Mouse (Mus musculus) hematopoietic stem cell, adult 5-6 weeks (primary cell): ENCODE data around the gene Tmem203. TPM values are rescaled to one million over a fixed set of nuclear protein-coding genes. Genes with fewer than 3 reads are reported as not detected.

Experiments
- ATAC-seq, 2 experiments: fragments of 125-278 bp in 1 of 2; replicated peaks in 1 of 2; 2 replicates each; pipeline ENCODE4 v1.8.0; 2016 to 2017; ENCODE audit warnings: inconsistent platforms in 2 of 2, mild to moderate bottlenecking in 2 of 2, moderate number of reproducible peaks in 2 of 2, low read depth in 1 of 2, moderate TSS enrichment in 1 of 2; ENCODE audit not compliant: low FRiP score in 2 of 2, poor library complexity in 2 of 2, severe bottlenecking in 2 of 2, insufficient read depth in 1 of 2, low TSS enrichment in 1 of 2
- total RNA-seq: library from RNA; stranded (forward); fragments of 172-1452, 232-1000 nt; gene quantifications from 2 replicates; pipeline ENCODE4 v1.2.3, GENCODE M21; 2017

Gene Tmem203
- total RNA-seq, 1 experiment from 2014 or later: 9.9 TPM

DNA sequence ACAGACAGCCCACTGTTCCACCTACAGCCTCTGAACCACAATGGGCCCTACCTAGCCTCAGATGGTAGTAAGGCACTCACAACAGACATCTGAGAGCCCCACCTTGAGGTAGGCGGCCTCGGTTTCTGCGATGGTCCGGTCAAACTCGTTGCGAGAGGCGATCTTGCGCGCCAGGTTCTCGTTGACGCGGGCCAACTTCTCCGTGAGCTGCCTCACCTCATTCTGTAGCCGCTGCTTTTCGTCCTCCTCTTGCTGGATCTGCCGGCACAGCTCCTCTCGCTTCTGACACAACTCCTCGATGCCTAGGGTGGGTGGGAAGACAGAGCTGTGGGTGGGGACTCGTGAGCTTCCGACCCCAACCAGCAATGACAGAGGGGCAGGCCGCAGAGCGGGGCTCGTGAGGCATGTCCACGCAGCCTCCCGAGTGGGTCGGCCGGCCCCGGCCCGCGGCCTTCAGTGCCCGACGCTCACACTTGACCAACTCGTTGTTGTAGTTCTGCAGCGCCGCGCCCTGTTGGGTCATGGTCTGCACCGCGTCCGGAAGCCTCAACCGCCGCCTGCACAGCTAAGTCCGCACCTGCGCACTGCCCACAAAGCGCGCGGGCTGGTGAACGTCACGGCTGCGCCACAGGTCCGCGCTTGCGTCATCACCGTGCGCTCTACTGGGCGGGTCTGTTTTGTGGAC is 16.7 kb downstream of the Tmem203 start, which contains the start of the genes Ssna1 and Anapc2:
Gene Ssna1, minus strand, starts transcription at position 612 of the 685 bp plus-strand sequence.
Gene Anapc2, plus strand, starts transcription at position 652 of the 685 bp plus-strand sequence.
- ATAC-seq: peak; percentile 90 to 96

DNA sequence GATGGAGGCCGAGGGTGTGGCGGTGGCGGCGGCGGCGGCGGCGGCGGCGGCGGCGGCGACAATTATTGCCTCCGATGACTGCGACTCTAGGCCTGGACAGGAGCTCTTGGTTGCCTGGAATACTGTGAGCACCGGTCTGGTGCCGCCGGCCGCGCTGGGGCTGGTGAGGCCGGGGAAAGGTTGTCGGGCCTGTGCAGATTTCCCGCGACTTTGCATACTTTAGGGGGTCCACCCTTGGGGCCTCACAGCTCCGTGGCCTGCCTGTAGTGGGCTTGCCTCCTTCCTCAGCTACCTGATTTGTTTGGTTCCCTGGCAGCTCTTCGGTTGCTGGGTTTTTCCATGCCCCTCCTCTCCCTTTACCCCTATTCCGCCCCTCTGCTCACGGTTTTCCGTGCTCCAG is 17.3 kb downstream of the Tmem203 start:
- no peak for ATAC-seq

DNA sequence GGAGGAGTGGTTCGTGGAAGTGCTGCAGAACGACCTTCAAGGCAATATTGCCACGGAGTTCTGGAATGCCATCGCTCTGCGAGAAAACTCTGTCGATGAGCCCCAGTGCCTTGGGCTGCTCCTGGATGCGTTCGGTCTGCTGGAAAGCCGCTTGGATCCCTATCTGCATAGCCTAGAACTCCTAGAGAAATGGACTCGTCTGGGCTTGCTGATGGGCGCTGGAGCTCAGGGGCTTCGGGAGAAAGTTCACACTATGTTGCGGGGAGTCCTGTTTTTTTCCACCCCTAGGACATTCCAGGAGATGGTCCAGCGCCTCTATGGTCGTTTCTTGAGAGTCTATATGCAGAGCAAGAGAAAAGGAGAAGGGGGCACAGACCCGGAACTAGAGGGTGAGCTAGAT is 17.8 kb downstream of the Tmem203 start:
- ATAC-seq: no peak

DNA sequence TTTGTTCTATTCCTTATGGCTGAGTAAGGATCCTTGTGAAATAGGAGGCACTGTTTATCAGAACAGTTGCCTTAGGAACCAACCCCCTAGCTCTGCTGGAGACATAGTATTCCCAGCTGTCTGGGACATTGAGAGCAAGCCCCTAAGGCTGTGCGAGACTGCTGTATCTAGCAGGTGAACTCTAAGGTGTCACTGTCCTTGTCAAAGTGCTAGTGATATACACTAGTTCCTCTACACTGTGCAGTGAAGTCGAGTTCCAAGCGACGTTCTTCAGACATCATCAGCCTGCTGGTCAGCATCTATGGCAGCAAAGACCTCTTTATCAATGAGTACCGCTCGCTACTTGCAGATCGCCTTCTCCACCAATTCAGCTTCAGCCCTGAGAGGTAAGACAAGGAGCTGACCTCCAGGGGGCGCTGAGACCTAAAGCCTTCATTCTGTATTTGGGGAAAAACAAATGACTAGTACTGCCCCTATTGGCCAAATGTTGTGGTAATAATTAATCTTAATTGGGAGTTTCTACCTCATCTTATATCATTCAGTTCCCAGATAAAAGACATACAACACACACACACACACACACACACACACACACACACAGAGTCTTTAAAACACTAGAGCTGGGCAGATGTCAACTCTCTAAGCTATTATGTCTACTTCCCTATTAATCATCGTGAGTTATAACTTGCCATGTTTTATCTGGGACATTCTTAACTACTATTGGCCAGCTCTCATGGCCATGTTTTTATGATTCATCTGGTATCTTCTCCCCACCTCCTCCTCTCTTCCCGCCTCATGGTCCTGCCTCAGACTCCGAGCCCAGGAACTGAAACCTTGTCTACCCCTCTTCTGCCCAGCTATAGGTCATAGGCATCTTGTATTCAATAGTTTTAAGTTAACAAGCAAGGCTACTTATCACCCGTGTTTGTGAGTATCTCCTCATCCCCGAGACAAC is 24.0 kb downstream of the Tmem203 start:
- peak; percentile 86 to 89 for ATAC-seq

DNA sequence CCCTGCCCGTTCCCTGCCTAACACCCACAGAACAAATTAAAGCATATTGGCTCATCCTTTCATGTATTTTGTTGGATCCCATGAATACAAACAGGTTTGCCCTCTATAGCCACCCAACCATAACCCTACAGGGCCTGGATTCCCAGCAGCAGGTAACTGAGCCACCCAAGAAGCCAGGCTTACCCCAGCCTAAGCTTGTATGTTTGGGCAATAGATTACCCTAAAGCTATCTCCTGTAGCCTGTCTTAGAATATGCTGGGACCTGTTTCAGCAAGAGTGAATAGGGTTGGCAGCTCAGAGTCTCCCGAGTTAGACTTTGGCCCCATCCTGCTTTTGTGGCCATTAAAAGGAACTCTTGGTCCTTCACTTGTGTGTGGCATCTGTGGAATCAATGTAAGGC is 30.3 kb downstream of the Tmem203 start:
- no peak for ATAC-seq

DNA sequence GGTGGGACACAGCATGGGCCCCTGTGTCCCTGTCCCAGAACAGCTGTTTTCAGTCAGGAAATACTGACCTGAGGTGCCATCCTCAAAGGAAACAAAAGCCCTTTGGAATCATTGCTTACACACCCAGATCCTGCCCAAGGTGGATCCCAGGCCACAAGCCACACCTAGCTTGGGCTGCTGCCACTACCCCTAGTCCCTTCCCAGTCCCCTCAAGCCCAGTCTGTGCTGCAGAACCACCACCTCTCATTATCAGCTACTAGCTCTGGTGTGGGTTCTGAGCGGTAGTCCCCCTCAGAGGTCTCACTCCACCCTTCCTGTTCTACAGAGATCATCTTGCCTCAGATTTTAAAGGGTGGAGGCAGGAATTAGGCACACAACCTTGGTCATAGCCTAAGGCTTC is 31.1 kb downstream of the Tmem203 start:
- ATAC-seq: no peak

DNA sequence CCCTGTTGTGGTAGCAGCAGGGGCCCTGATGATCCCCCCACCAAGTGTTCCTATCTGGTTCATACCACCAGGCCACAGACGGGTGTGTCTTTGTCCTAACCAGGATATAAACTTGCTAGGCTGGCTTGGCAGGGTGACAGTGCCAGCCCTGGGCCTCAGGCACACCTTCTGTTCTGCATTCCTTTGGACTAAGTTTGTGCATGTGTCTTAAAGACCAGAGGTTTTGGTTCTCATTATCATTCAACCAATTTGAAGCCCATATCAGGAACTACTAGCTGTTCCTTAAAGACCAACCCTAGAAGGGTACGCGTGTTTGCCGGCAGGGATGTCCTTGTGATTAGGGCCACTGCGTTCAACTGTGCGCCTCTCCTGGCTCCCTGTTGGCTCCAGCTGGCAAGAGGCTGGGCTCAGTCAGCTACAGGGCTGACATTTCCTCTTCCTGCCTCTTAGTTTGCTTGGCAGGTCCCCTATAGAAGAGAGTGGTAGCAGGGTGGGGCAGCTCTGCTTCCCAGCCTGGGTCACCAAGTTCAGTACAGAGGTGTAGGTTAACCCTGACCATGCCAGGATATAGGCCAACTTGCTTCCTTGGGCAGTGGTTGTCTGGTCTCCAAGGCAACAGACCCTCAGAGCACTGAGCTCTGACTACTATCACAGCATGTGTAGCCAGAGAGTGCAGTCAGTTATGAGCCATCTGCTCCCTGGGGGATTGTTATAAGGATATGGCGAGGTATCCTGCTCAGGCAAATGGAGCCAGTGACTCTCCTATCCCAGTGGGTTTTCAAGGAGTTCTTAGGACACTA is 31.8 kb downstream of the Tmem203 start:
- ATAC-seq: no peak

DNA sequence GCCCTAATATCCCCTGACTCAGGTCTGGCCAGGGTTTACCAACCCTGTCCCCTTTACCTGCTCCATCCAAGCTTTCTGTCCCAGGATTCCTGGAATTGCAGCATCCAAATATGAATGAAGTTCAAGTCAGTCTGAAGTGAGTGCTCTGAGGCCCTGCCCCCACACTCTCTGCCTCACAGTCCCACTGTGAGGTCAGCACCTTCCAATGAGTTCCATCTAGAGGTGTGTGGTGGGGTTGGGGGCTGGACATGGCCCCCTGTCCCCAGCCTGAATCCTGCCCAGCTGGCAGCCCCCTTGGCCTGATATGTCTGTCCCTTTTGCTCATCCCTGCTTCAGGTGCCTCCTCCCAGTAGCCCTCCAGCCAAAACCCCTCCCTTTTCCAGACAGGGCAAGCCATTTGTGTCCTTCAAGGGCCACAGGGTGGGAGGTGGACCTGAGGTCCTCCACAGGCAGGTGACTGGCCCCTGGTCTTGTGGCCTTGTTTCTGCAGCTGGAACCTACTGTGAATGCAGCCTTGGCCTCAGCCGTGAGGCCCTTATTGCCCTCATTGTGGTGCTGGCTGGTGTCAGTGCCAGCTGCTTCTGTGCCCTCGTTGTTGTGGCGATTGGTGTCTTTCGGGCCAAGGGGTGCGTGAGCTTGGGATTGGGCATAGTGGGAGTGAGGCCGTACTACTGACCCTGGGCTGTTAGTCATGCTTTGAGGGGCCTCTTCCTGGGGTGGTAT is 32.8 kb downstream of the Tmem203 start, which contains the start of gene Tmem210:
Gene Tmem210, plus strand, starts transcription at position 219 of the 723 bp plus-strand sequence.
- ATAC-seq: no peak

DNA sequence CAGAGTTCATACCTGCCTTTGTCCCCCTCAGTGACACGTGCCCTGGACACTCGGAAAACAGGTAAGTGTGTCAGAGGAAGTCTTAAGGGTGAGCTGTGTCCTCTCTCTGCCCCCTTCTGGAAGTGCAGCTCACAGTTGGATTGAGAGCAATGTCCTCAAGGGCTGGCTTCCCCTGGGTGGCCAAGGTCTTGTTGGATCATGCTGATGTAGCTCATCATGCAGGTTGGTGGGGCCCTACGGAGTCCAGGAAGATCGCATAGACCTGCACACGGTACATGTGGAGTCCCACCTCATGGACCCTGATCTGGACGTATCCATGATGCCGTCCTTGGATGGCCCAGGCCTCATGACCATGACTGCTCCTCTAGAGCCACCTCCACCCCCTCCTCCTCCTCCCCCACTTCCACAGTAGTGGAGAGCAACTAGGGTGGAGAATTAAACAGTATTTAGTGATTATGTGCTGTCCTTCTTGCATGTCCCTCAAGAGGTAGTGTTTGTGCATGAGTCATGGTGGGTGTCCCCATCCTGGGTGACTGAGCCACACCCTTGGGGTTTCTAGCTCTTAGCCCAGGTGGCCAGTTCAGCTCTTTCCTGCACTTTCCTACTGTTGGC is 33.6 kb downstream of the Tmem203 start:
- no peak for ATAC-seq

DNA sequence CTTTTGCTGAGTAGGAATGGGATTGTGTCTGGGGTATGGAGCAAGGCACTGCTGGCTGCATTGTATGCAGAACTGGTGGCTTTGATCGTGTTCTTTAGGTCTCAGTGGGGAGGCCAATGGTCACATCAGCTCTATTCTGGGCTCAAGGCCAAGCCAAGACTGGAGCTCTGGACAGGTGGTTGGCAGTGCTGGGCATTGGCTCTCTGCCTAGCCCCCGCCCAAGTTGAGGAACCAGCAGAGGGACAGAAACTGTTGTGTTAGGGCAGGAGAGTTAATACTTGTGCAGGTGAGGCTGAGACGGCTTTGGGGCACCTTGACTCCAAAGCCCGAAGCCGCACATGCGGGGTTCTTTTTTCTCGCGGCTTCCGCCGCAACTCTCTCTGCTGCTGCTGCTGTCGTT is 34.4 kb downstream of the Tmem203 start, which contains the start of gene Lrrc26:
Gene Lrrc26, plus strand, starts transcription at position 265 of the 400 bp plus-strand sequence.
- ATAC-seq: no peak

DNA sequence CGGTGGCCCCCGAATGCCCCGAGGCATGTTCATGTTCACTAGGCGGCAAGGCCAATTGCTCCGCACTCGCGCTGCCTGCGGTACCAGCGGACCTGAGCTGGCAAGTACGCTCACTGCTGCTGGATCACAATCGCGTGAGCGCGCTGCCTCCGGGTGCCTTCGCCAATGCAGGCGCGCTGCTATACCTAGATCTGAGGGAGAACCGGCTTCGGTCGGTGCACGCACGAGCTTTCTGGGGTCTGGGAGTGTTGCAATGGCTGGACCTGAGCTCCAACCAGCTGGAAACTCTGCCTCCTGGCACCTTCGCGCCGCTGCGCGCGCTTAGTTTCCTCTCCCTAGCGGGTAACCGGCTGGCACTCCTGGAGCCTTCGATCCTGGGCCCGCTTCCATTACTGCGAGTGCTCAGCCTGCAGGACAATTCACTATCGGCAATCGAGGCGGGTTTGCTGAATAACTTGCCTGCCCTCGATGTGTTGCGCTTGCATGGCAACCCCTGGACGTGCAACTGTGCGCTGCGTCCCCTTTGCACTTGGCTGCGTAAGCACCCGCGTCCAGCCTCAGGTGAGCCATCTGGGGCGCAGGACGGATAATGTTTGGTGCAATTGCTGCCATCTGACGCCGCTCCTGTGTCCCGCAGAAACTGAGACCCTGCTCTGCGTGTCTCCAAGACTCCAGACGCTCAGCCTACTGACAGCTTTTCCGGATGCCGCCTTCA is 35.0 kb downstream of the Tmem203 start:
- ATAC-seq: no peak

DNA sequence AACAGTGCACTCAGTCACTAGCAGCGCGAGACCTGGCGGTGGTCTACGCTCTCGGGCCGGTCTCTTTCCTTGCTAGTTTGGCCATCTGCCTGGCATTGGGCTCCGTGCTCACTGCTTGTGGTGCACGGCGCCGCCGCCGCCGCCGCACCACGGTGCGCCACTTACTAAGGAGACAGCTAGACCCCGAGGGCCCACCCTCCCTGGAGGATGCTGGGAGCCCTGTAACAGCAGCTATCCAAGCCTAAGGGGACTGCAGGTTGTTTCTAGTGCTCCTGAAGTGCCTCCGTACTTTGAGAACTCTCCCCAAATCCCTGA is 35.5 kb downstream of the Tmem203 start:
- ATAC-seq: no peak

DNA sequence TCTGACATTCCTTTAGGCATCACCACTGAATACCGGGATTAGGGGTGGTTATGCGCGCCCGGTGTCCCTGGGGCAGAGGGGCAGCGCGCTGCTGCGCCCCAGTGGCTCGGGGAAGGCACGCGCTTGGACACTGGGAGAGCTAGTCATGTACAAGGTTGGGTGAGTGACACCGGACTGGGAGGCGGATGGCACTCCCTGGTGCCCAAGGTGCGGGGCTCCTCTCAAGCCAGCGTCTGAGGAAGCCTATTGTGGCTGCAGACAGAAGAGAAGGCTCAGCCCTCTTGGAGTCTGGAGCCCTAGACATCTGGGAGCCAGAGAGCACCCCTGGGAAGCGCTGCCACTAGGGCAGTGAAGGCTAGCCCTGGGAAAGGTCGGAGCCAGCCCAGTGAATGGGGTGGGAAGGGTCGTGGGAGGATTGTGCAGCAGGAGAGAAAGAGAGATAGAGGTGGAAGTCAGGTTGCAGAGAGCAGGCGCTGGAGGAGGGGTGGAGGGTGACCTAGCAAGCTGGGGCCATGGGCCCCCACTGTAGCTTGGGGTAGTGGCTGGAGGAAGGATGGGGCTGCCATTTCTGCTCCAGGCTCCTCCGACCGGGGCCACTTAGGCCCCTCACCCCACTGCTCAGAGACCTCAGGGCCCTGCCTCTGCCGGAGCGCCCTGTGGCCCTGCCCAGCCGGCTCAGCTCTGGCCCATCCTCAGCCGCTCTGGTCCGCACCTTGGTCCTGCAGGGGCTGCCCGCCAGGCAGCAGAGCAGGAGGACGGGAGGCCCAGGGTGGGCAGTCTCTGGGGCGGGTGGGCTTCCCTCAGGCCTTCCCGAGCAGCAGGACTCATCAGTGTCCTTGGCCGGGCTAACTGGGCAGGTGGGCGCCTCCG is 36.2 kb downstream of the Tmem203 start:
- ATAC-seq: no peak

DNA sequence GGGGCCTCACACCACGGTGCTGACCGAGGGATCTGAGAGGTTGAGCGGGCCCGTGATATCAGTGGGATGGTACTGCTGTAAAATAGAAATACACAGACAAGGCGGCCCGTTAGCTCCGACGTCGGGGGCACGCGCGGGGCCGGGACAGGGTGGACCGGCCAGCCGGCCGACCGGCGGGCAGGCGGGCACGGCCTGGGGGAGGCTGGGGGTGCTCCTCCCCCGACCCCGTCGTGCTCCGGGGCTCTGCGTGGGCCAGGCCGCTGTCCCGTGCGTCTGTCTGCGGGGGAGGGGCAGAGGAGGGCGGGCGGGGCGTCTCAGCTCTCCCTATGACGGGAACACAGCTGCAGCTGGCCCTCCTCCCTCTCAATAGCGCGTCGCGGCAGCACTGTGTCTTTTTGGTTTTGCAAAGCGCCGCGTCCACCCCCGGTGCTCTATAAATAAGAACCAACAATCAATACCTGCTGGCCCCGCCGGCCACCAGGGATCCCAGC is 36.9 kb downstream of the Tmem203 start:
- no peak for ATAC-seq

DNA sequence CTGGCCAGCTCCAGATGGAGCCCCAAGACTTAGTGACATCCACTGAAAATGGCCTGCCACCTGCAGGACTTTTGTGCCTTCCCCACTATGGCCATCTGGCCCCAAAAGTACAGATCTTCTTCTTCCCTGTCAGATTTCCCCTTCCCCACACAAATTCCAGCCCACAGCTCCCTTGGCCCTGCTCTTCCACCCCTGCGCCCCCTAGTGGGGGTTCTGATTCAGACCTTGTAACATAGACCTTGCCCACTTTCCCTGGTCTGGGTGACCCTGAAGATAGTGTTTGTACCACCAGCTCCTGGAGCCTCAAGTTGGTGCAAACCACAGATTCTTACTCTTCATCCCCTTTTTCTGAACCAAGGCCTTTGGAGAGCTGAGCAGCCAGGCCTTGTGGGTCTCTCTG is 37.6 kb downstream of the Tmem203 start:
- ATAC-seq: peak; percentile 46 to 59; a peak in 3 of 4 replicates
